Mouse (Mus musculus): ENCODE results near the gene Cd2. TPM values are rescaled to one million over a fixed set of nuclear protein-coding genes. Genes with fewer than 3 reads are reported as not detected.

Gene Cd2
- total and polyA plus RNA-seq, 3 experiments = 0.37 to 1.5 (median 0.55) TPM

- DNase-seq = no peak
Observed at GRCm38 (mm10) chr3:101274794-101275193, 12.9 kb downstream of the Cd2 start.

- DNase-seq = no peak
Observed at GRCm38 (mm10) chr3:101274041-101274770, 13.5 kb downstream of the Cd2 start.

GRCm38 (mm10) chr3:101272166-101272565 is 15.6 kb downstream of the Cd2 start:
- DNase-seq = no peak

GRCm38 (mm10) chr3:101270833-101271232 is 16.9 kb downstream of the Cd2 start:
- DNase-seq = no peak

GRCm38 (mm10) chr3:101268361-101268760 is 19.4 kb downstream of the Cd2 start:
- no peak for DNase-seq

GRCm38 (mm10) chr3:101265561-101266091 is 22.1 kb downstream of the Cd2 start:
- no peak for DNase-seq

GRCm38 (mm10) chr3:101258976-101259375 is 28.8 kb downstream of the Cd2 start:
- DNase-seq = no peak

- no peak for DNase-seq
Observed at GRCm38 (mm10) chr3:101256090-101256489, 31.6 kb downstream of the Cd2 start.

- no peak for DNase-seq
Observed at GRCm38 (mm10) chr3:101252141-101252540, 35.6 kb downstream of the Cd2 start.

- DNase-seq = no peak
Observed at GRCm38 (mm10) chr3:101249846-101250245, 37.9 kb downstream of the Cd2 start.

GRCm38 (mm10) chr3:101245212-101245611 is 42.5 kb downstream of the Cd2 start:
- DNase-seq = no peak

GRCm38 (mm10) chr3:101243002-101243401 is 44.7 kb downstream of the Cd2 start:
- DNase-seq = no peak

- DNase-seq = no peak
Observed at GRCm38 (mm10) chr3:101241866-101242265, 45.9 kb downstream of the Cd2 start.

GRCm38 (mm10) chr3:101240859-101241258 is 46.9 kb downstream of the Cd2 start:
- DNase-seq = no peak

- DNase-seq = no peak
Observed at GRCm38 (mm10) chr3:101239236-101239635, 48.5 kb downstream of the Cd2 start.

GRCm38 (mm10) chr3:101238695-101239094 is 49.0 kb downstream of the Cd2 start:
- DNase-seq = no peak

GRCm38 (mm10) chr3:101236995-101237808 is 50.5 kb downstream of the Cd2 start:
- DNase-seq = no peak

- no peak for DNase-seq
Observed at GRCm38 (mm10) chr3:101236261-101236660, 51.5 kb downstream of the Cd2 start.

GRCm38 (mm10) chr3:101235321-101235720 is 52.4 kb downstream of the Cd2 start:
- no peak for DNase-seq

- no peak for DNase-seq
Observed at GRCm38 (mm10) chr3:101233424-101233823, 54.3 kb downstream of the Cd2 start.

GRCm38 (mm10) chr3:101232570-101232969 is 55.2 kb downstream of the Cd2 start:
- DNase-seq = no peak

- DNase-seq = no peak
Observed at GRCm38 (mm10) chr3:101230201-101230600, 57.5 kb downstream of the Cd2 start.

- no peak for DNase-seq
Observed at GRCm38 (mm10) chr3:101229551-101229930, 58.2 kb downstream of the Cd2 start.
